Comparison of ENCODE assay signal across 24 mouse cellular contexts in the genomic region with DNA sequence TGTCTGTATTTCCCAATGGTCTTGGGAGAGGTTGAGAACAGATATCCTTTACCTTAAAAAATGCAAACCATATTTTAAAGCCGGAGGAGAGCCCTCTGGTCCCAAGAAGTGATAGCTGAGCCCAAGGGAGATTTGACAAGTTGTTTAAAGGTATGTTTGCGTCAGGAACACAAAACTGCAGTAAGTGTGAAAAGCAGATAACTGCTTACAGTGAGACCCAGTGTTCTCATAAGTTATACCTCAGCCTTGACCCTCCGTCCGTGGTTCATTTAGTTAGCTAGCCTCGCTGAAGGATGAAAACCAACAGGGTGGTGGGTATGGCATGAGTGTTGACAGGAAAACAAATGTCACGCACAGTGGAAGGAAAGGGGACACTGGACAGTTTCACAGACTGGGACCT. TPM values are rescaled to one million over a fixed set of nuclear protein-coding genes. Genes with fewer than 3 reads are reported as not detected.
DNase-seq lines count a peak whose midpoint lies in the region; ATAC-seq and TF ChIP-seq lines count a peak whose summit lies in the region.
"Had no signal": no experiment of that assay in that cellular context is flagged by ENCODE, and none has a peak within 500 bp of the region (broad histone marks: within the 10 kb centered on the region; RNA-seq: fewer than 3 reads in every experiment).

No protein-coding gene starts in this region.

- no peaks in the 10 kb centered on the region for H3K27me3 ChIP-seq in stomach, embryonic 14.5 days (ENCODE audit: control insufficient read depth, insufficient read depth, low read length)
- no peaks in the 10 kb centered on the region for H3K27me3 ChIP-seq in stomach, postnatal 0 days (ENCODE audit: control insufficient read depth, insufficient read depth, low read length)
- H3K27me3 ChIP-seq: CH12.LX; embryonic facial prominence, embryonic 12.5 days had no signal

- DNase-seq in heart, adult 11 months = peak; percentile 73
- no peak for DNase-seq in heart, adult 8-10 months (ENCODE audit: low spot score)
- no peak for DNase-seq in stomach, postnatal 0 days (ENCODE audit: low spot score)
- peak; percentile 3 for DNase-seq in naive thymus-derived CD4-positive, alpha-beta T cell, adult 2 months (ENCODE audit: low read depth)
- DNase-seq in layer of hippocampus, adult 18-20 months (ENCODE audit: low spot score in 2 of 2) = no peak
- DNase-seq: adrenal gland, adult 2 months; adrenal gland, postnatal 14 days; cerebellum, adult 11-12 months; cerebellum, adult 8-10 months; cerebellum, postnatal 14 days; forebrain, postnatal 0 days had no signal

- peaks cover 14% of the 10 kb centered on the region; the same call in 1 of the 2 replicates for H3K4me1 ChIP-seq in stomach, embryonic 14.5 days (ENCODE audit: control insufficient read depth, insufficient read depth, low read length)
- H3K4me1 ChIP-seq in stomach, postnatal 0 days (replicated peaks; ENCODE audit: control insufficient read depth, insufficient read depth) = no peaks in the 10 kb centered on the region
- H3K4me1 ChIP-seq in bone marrow, adult 2 months (ENCODE audit: control insufficient read depth, insufficient read depth, low read length) = peaks cover 7% of the 10 kb centered on the region
- H3K4me1 ChIP-seq: forebrain, embryonic 10.5 days had no signal

- no peak for TF ChIP-seq EP300 in stomach, postnatal 0 days (optimal IDR thresholded peaks at IDR 0.05)

- no peak for TF ChIP-seq POLR2A in bone marrow, adult 2 months (IDR thresholded peaks at IDR 0.05; ENCODE audit: borderline replicate concordance, control insufficient read depth, low read depth, low read length)

- no peaks in the 10 kb centered on the region for H3K9me3 ChIP-seq in stomach, embryonic 14.5 days (ENCODE audit: control insufficient read depth, low read depth, low read length)
- H3K9me3 ChIP-seq in stomach, postnatal 0 days (ENCODE audit: control insufficient read depth, low read length) = no peaks in the 10 kb centered on the region
- H3K9me3 ChIP-seq: embryonic facial prominence, embryonic 12.5 days; forebrain, embryonic 10.5 days; G1E; heart, embryonic 10.5 days; heart, embryonic 13.5 days had no signal

- no peak for ATAC-seq in stomach, embryonic 14.5 days (ENCODE audit: insufficient number of reproducible peaks, insufficient read depth, low FRiP score, low read depth)
- ATAC-seq in stomach, postnatal 0 days (ENCODE audit: low FRiP score, low TSS enrichment) = no peak
- ATAC-seq: forebrain, embryonic 14.5 days; forebrain, postnatal 0 days; hindbrain, postnatal 0 days had no signal

- WGBS in stomach, embryonic 14.5 days = 87% methylated on average over 6 of the region's 6 CpGs
- 86% methylated on average over 6 of the region's 6 CpGs for WGBS in stomach, postnatal 0 days
- 58% methylated on average over 6 of the region's 6 CpGs for WGBS in bone marrow, adult 2 months

- no peaks in the 10 kb centered on the region for H3K36me3 ChIP-seq in stomach, embryonic 14.5 days (ENCODE audit: control insufficient read depth, insufficient read depth, low read length)
- no peaks in the 10 kb centered on the region for H3K36me3 ChIP-seq in stomach, postnatal 0 days (ENCODE audit: control insufficient read depth, insufficient read depth, low read length)
- H3K36me3 ChIP-seq: embryonic facial prominence, embryonic 12.5 days; forebrain, embryonic 10.5 days; G1E; heart, embryonic 10.5 days; heart, embryonic 13.5 days had no signal

- H3K9ac ChIP-seq in stomach, embryonic 14.5 days (replicated peaks; ENCODE audit: low read depth, low read length) = no peak overlapping the region
- H3K9ac ChIP-seq in stomach, postnatal 0 days (ENCODE audit: low read length) = no peak overlapping the region
- H3K9ac ChIP-seq: embryonic facial prominence, embryonic 12.5 days; forebrain, postnatal 0 days; heart, embryonic 13.5 days; hindbrain, embryonic 14.5 days had no signal

- H3K27ac ChIP-seq in stomach, embryonic 14.5 days (ENCODE audit: low read length) = peak overlapping the region; percentile 48; the same call in 1 of the 2 replicates
- no peak overlapping the region; the same call in 1 of the 2 replicates for H3K27ac ChIP-seq in stomach, postnatal 0 days (replicated peaks)
- peak overlapping the region; percentile 60 for H3K27ac ChIP-seq in bone marrow, adult 2 months (ENCODE audit: control insufficient read depth, insufficient read depth, low read depth, low read length, poor library complexity)
- H3K27ac ChIP-seq: embryonic facial prominence, embryonic 12.5 days; forebrain, embryonic 10.5 days; gastrocnemius, adult 2 months; heart, embryonic 10.5 days; heart, embryonic 13.5 days; hindbrain, embryonic 14.5 days; hindbrain, postnatal 0 days had no signal

- no peak overlapping the region for H3K4me3 ChIP-seq in stomach, embryonic 14.5 days (ENCODE audit: low read depth, low read length)
- no peak overlapping the region for H3K4me3 ChIP-seq in stomach, postnatal 0 days (ENCODE audit: low read depth, low read length)
- no peak overlapping the region for H3K4me3 ChIP-seq in bone marrow, adult 2 months (replicated peaks; ENCODE audit: control insufficient read depth, low read depth, low read length)
- H3K4me3 ChIP-seq: embryonic facial prominence, embryonic 12.5 days; forebrain, embryonic 10.5 days; gastrocnemius, adult 2 months; heart, embryonic 10.5 days; heart, embryonic 13.5 days had no signal

- TF ChIP-seq CTCF in stomach, postnatal 0 days (IDR thresholded peaks at IDR 0.05; ENCODE audit: low read depth) = no peak
- no peak for TF ChIP-seq CTCF in bone marrow, adult 2 months (IDR thresholded peaks at IDR 0.05; ENCODE audit: control insufficient read depth, insufficient read depth, low read length)

- no peak overlapping the region for H3K4me2 ChIP-seq in stomach, embryonic 14.5 days (replicated peaks; ENCODE audit: low read depth, low read length)
- H3K4me2 ChIP-seq in stomach, postnatal 0 days (replicated peaks; ENCODE audit: low read depth) = no peak overlapping the region
- H3K4me2 ChIP-seq: embryonic facial prominence, embryonic 12.5 days; heart, embryonic 13.5 days; hindbrain, embryonic 14.5 days had no signal

RNA-seq across cellular contexts. Expression of gene Aox2, which starts 24.9 kb away (rescaled TPM):
- not detected for total RNA-seq in heart, adult 8-10 months (2022)
- polyA plus RNA-seq in stomach, embryonic 14.5 days (2014; fragmentation: Nextera tagmentation; extraction: Ambion mirVana) = 0.10 TPM in 2 replicates
- 0.01 and 0.04 TPM in 2 replicates for polyA plus RNA-seq in stomach, postnatal 0 days (2015; fragmentation: Nextera tagmentation; extraction: Ambion mirVana)
- polyA plus RNA-seq in bone marrow, adult 2 months (2011; ENCODE audit: insufficient read depth, insufficient read length, low replicate concordance, missing spikeins) = not detected in 2 replicates
- total RNA-seq in layer of hippocampus, adult 18-20 months (2021) = not detected
- total RNA-seq: CH12.LX; hindbrain, postnatal 0 days had no signal
- polyA plus RNA-seq: forebrain, embryonic 14.5 days; forebrain, postnatal 0 days; heart, embryonic 13.5 days; inflammation-experienced regulatory T-cells, adult 6 months had no signal

Comparison
In these comparisons a context has a peak if more than half of its experiments do, and no peak if none do; other contexts are left out.
1. DNase-seq: peak in heart, adult 11 months (single experiment) and naive thymus-derived CD4-positive, alpha-beta T cell, adult 2 months (single experiment); none in heart, adult 8-10 months (single experiment), stomach, postnatal 0 days (single experiment) and layer of hippocampus, adult 18-20 months (0 of 2).